In the genomic region with DNA sequence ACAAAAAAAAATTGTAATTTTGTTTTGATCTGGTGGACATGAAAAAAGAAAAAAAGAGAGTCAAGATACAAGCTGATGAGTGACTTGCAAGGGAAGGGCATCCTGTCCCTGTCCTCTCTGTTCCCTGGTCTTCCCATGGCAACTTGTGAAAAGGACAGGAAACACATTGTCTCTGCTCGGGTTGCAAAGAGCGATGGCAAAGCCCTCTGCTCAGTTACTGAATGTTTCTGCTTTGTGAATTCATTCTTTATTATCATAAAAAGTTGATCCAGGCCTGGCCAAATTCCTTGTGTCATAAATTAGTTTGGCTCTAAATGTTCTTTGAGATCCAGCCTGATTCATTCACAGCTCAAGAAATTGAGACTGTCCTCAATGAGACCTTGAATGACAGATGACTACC, we compare ENCODE assay signal across 15 mouse cellular contexts. TPM values are rescaled to one million over a fixed set of nuclear protein-coding genes. Genes with fewer than 3 reads are reported as not detected.
DNase-seq lines count a peak whose midpoint lies in the region; ATAC-seq and TF ChIP-seq lines count a peak whose summit lies in the region.
"Had no signal": no experiment of that assay in that cellular context is flagged by ENCODE, and none has a peak within 500 bp of the region (broad histone marks: within the 10 kb centered on the region; RNA-seq: fewer than 3 reads in every experiment).

No protein-coding gene starts in this region.

- no peak overlapping the region for H3K4me3 ChIP-seq in heart, embryonic 11.5 days (ENCODE audit: low read depth, low read length)
- no peak overlapping the region for H3K4me3 ChIP-seq in lung, embryonic 14.5 days (ENCODE audit: low read depth, low read length)
- no peak overlapping the region for H3K4me3 ChIP-seq in MEL (ENCODE audit: control insufficient read depth in 1 of 2, insufficient read depth in 1 of 2, low read depth in 2 of 2, low read length in 2 of 2)

- H3K36me3 ChIP-seq in heart, embryonic 11.5 days (ENCODE audit: control insufficient read depth, insufficient read depth, low read length): no peaks in the 10 kb centered on the region
- H3K36me3 ChIP-seq in lung, embryonic 14.5 days (ENCODE audit: insufficient read depth): no peaks in the 10 kb centered on the region
- H3K36me3 ChIP-seq in MEL (ENCODE audit: control insufficient read depth in 1 of 2, insufficient read depth in 2 of 2, low read length in 2 of 2): peaks cover 0 to 25% of the 10 kb centered on the region in 2 experiments; a peak in 2 of 4 replicates
- H3K36me3 ChIP-seq: neural tube, embryonic 12.5 days had no signal

- 47% methylated on average over 2 of the region's 2 CpGs for WGBS in heart, embryonic 11.5 days (ENCODE audit: insufficient replicate concordance)
- 45% methylated on average over 2 of the region's 2 CpGs for WGBS in lung, embryonic 14.5 days

- no peak for DNase-seq in heart, postnatal 10 days
- peak; percentile 31 for DNase-seq in lung, embryonic 14.5 days
- no peak for DNase-seq in lung, postnatal 14 days
- peak; percentile 28 for DNase-seq in MEL (ENCODE audit: low read depth, low spot score)
- peak; percentile 62 for DNase-seq in Muller cell, postnatal 12 days (ENCODE audit: inconsistent ontology term)
- DNase-seq in spleen, postnatal 14 days (ENCODE audit: low spot score in 2 of 2): no peak
- DNase-seq: adrenal gland, postnatal 14 days; cerebellum, postnatal 14 days; layer of hippocampus, postnatal 36 days; right cerebral cortex, postnatal 14 days had no signal

- TF ChIP-seq POLR2A in MEL (IDR thresholded peaks at IDR 0.05; ENCODE audit: control insufficient read depth in 1 of 2, insufficient read depth in 1 of 2, low read depth in 1 of 2, low read length in 2 of 2, poor library complexity in 1 of 2): no peak

- intact Hi-C loops in heart, postnatal 10 days (cut with DNase I): loop anchor here (5.0 kb wide), 1 partner anchor 55 kb away; no protein-coding TSS in a partner anchor

- no peak for TF ChIP-seq CTCF in lung, embryonic 14.5 days (IDR thresholded peaks at IDR 0.05; ENCODE audit: low read depth)
- no peak for TF ChIP-seq CTCF in MEL (IDR thresholded peaks at IDR 0.05 in 2 of 3, conservative IDR thresholded peaks at IDR 0.05 in 1 of 3; ENCODE audit: control insufficient read depth in 1 of 3, insufficient read depth in 1 of 3, low read depth in 2 of 3, low read length in 3 of 3, poor library complexity in 1 of 3, severe bottlenecking in 1 of 3)

- no peaks in the 10 kb centered on the region for H3K9me3 ChIP-seq in heart, embryonic 11.5 days (replicated peaks; ENCODE audit: control insufficient read depth, low read length)
- no peaks in the 10 kb centered on the region for H3K9me3 ChIP-seq in lung, embryonic 14.5 days (ENCODE audit: low read depth, low read length)
- no peaks in the 10 kb centered on the region for H3K9me3 ChIP-seq in MEL (replicated peaks; ENCODE audit: insufficient read depth, low read length)
- H3K9me3 ChIP-seq: forebrain, embryonic 13.5 days; G1E; neural tube, embryonic 12.5 days had no signal

- no peaks in the 10 kb centered on the region for H3K27me3 ChIP-seq in heart, embryonic 11.5 days (ENCODE audit: control insufficient read depth, insufficient read depth, low read length)
- no peaks in the 10 kb centered on the region for H3K27me3 ChIP-seq in lung, embryonic 14.5 days (ENCODE audit: insufficient read depth, low read length)
- no peaks in the 10 kb centered on the region for H3K27me3 ChIP-seq in MEL (ENCODE audit: control insufficient read depth in 1 of 2, insufficient read depth in 2 of 2, low read length in 2 of 2)
- H3K27me3 ChIP-seq: forebrain, embryonic 13.5 days; neural tube, embryonic 12.5 days had no signal

- no peak overlapping the region for H3K9ac ChIP-seq in heart, embryonic 11.5 days (ENCODE audit: low read depth, low read length)
- no peak overlapping the region for H3K9ac ChIP-seq in lung, embryonic 14.5 days
- peak overlapping the region; percentile 26 for H3K9ac ChIP-seq in MEL (ENCODE audit: control insufficient read depth, low read depth, low read length, poor library complexity, severe bottlenecking)

- H3K27ac ChIP-seq in heart, embryonic 11.5 days (ENCODE audit: low read depth, low read length): 0 out of 2 replicates have a peak overlapping the region, but pooled peaks have one; percentile 15
- no peak overlapping the region for H3K27ac ChIP-seq in lung, embryonic 14.5 days (ENCODE audit: low read depth)
- H3K27ac ChIP-seq in MEL (ENCODE audit: control insufficient read depth, low read depth, low read length): no peak overlapping the region
- H3K27ac ChIP-seq: forebrain, embryonic 13.5 days; neural tube, embryonic 12.5 days had no signal

- no peak overlapping the region for H3K4me2 ChIP-seq in heart, embryonic 11.5 days
- no peak overlapping the region for H3K4me2 ChIP-seq in lung, embryonic 14.5 days

- no peak for ATAC-seq in heart, embryonic 11.5 days (replicated peaks; ENCODE audit: insufficient number of reproducible peaks, low FRiP score, low TSS enrichment)
- no peak for ATAC-seq in lung, embryonic 14.5 days (ENCODE audit: insufficient read depth)
- ATAC-seq: forebrain, embryonic 13.5 days; hindbrain, postnatal 0 days had no signal

- H3K79me2 ChIP-seq in MEL (ENCODE audit: control insufficient read depth, insufficient read depth, low read length, poor library complexity): peaks cover 16% of the 10 kb centered on the region

- TF ChIP-seq RAD21 in MEL (IDR thresholded peaks at IDR 0.05; ENCODE audit: low read depth, low read length): no peak

- peaks cover 19% of the 10 kb centered on the region for H3K4me1 ChIP-seq in heart, embryonic 11.5 days (ENCODE audit: control insufficient read depth, insufficient read depth, low read length)
- 0 out of 2 replicates have a peak, but pooled peaks cover 4% of the 10 kb centered on the region for H3K4me1 ChIP-seq in lung, embryonic 14.5 days (ENCODE audit: insufficient read depth)
- peaks cover 0 to 11% of the 10 kb centered on the region in 2 experiments; a peak in 3 of 4 replicates for H3K4me1 ChIP-seq in MEL (ENCODE audit: control insufficient read depth in 1 of 2, insufficient read depth in 2 of 2, low read length in 2 of 2)

- no peak for TF ChIP-seq EP300 in MEL (IDR thresholded peaks at IDR 0.05; ENCODE audit: low read depth in 1 of 2, low read length in 2 of 2)

TF ChIP-seq in MEL, 35 proteins besides CTCF, POLR2A, EP300 and RAD21:
- TF ChIP-seq ELF1 (IDR thresholded peaks at IDR 0.05; ENCODE audit: low read depth, low read length): no peak
- no peak for TF ChIP-seq TCF12 (IDR thresholded peaks at IDR 0.05; ENCODE audit: low read depth, low read length)
- 0 out of 2 replicates have a peak, but pooled peaks have one; percentile 15 for TF ChIP-seq HCFC1 (IDR thresholded peaks at IDR 0.05; ENCODE audit: low read depth, low read length)
TF ChIP-seq in MEL: peak in this region for 1.

RNA-seq across cellular contexts. Expression of a gene that starts 0.8 kb away (rescaled TPM):
- polyA plus RNA-seq in heart, embryonic 11.5 days (2014; fragmentation: Nextera tagmentation; extraction: Ambion mirVana): 12.5 and 14.2 TPM in 2 replicates
- total RNA-seq in heart, postnatal 10 days (2021): 10 to 100 TPM; 40.1 to 42.4 TPM
- 7.2 and 8.1 TPM in 2 replicates for polyA plus RNA-seq in lung, embryonic 14.5 days (2014; fragmentation: Nextera tagmentation; extraction: Ambion mirVana)
- 10.2 and 13.4 TPM in 2 replicates for total RNA-seq in MEL (2012; rRNA removed)
- 10 to 100 TPM in 1 of 2 experiments, not detected in 1; 13.9 TPM for polyA plus RNA-seq in MEL (2012; ENCODE audit: insufficient read depth in 1 of 2, insufficient read length in 2 of 2, low read depth in 1 of 2, low replicate concordance in 2 of 2, missing spikeins in 1 of 2)

Comparison
In these comparisons a context has a peak if more than half of its experiments do, and no peak if none do; other contexts are left out.
1. DNase-seq: peak in lung, embryonic 14.5 days (single experiment), MEL (single experiment) and Muller cell, postnatal 12 days (single experiment); none in heart, postnatal 10 days (0 of 2), lung, postnatal 14 days (single experiment) and spleen, postnatal 14 days (0 of 2).